Mouse (Mus musculus): ENCODE data around the gene Morc3. TPM values are rescaled to one million over a fixed set of nuclear protein-coding genes. Genes with fewer than 3 reads are reported as not detected.

Gene Morc3
- polyA plus RNA-seq, 1 experiment from 2014 or later, result 27.0 TPM

- 68% methylated on average over 10 of the region's 10 CpGs for WGBS
- no peak overlapping the region for H3K4me3 ChIP-seq (replicated peaks; ENCODE audit: low read depth, low read length)
- no peak overlapping the region for H3K9ac ChIP-seq (ENCODE audit: low read depth, low read length)
- no peak for TF ChIP-seq CTCF (IDR thresholded peaks at IDR 0.05; ENCODE audit: low read depth)
- ATAC-seq (replicated peaks; ENCODE audit: low FRiP score, low read depth), result no peak
- H3K36me3 ChIP-seq (ENCODE audit: insufficient read depth, low read length), result no peaks in the 10 kb centered on the region
- H3K4me1 ChIP-seq (replicated peaks; ENCODE audit: insufficient read depth, low read length), result no peaks in the 10 kb centered on the region
- no peaks in the 10 kb centered on the region for H3K27me3 ChIP-seq (ENCODE audit: insufficient read depth, low read length)
- H3K9me3 ChIP-seq (replicated peaks; ENCODE audit: low read length), result no peaks in the 10 kb centered on the region
- no peak for DNase-seq (ENCODE audit: low spot score)
- H3K4me2 ChIP-seq (ENCODE audit: low read length), result no peak overlapping the region
- peak overlapping the region; percentile 47; the same call in 1 of the 2 replicates for H3K27ac ChIP-seq
Measured at GRCm38 (mm10) chr16:93913881-93914576, 82.1 kb downstream of the Morc3 start.

- Histone ChIP-seq H3K27me3 (ENCODE audit: insufficient read depth, low read length) (no peaks in the 10 kb centered on the region), H3K9ac (ENCODE audit: low read depth, low read length) (no peak overlapping the region), H3K4me3 (replicated peaks; ENCODE audit: low read depth, low read length) (no peak overlapping the region), H3K4me1 (replicated peaks; ENCODE audit: insufficient read depth, low read length) (no peaks in the 10 kb centered on the region), H3K4me2 (ENCODE audit: low read length) (no peak overlapping the region), H3K9me3 (replicated peaks; ENCODE audit: low read length) (no peaks in the 10 kb centered on the region), H3K27ac (no peak overlapping the region), H3K36me3 (ENCODE audit: insufficient read depth, low read length) (no peaks in the 10 kb centered on the region)
- peak; percentile 62 for TF ChIP-seq CTCF (IDR thresholded peaks at IDR 0.05; ENCODE audit: low read depth)
- ATAC-seq (replicated peaks; ENCODE audit: low FRiP score, low read depth), result no peak
- WGBS, result 38% methylated on average over 7 of the region's 10 CpGs
- DNase-seq (ENCODE audit: low spot score), result no peak
Measured at GRCm38 (mm10) chr16:93915338-93915849, 83.5 kb downstream of the Morc3 start.

GRCm38 (mm10) chr16:93917712-93918678 lies 86.1 kb downstream of the Morc3 start:
- H3K9me3 ChIP-seq (replicated peaks; ENCODE audit: low read length), result no peaks in the 10 kb centered on the region
- ATAC-seq (replicated peaks; ENCODE audit: low FRiP score, low read depth) (peak; percentile 23; the same call in 1 of the 2 replicates), DNase-seq (ENCODE audit: low spot score) (peak; percentile 89)
- H3K4me2 ChIP-seq (ENCODE audit: low read length), result 0 out of 2 replicates have a peak overlapping the region, but pooled peaks have one; percentile 21
- H3K4me1 ChIP-seq (replicated peaks; ENCODE audit: insufficient read depth, low read length), result no peaks in the 10 kb centered on the region
- H3K36me3 ChIP-seq (ENCODE audit: insufficient read depth, low read length), result no peaks in the 10 kb centered on the region
- H3K9ac ChIP-seq (ENCODE audit: low read depth, low read length), result no peak overlapping the region
- TF ChIP-seq CTCF (IDR thresholded peaks at IDR 0.05; ENCODE audit: low read depth), result peak; percentile 83
- H3K4me3 ChIP-seq (replicated peaks; ENCODE audit: low read depth, low read length), result no peak overlapping the region
- WGBS, result 35% methylated on average over 20 of the region's 22 CpGs
- 0 out of 2 replicates have a peak overlapping the region, but pooled peaks have one; percentile 37 for H3K27ac ChIP-seq
- H3K27me3 ChIP-seq (ENCODE audit: insufficient read depth, low read length), result no peaks in the 10 kb centered on the region

GRCm38 (mm10) chr16:93918679-93919060 lies 86.7 kb downstream of the Morc3 start:
- no peak overlapping the region for H3K9ac ChIP-seq (ENCODE audit: low read depth, low read length)
- DNase-seq (ENCODE audit: low spot score), result no peak

GRCm38 (mm10) chr16:93919189-93919588 lies 87.3 kb downstream of the Morc3 start:
- no peak overlapping the region for H3K27ac ChIP-seq
- no peaks in the 10 kb centered on the region for H3K9me3 ChIP-seq (replicated peaks; ENCODE audit: low read length)
- H3K27me3 ChIP-seq (ENCODE audit: insufficient read depth, low read length), result no peaks in the 10 kb centered on the region
- no peak overlapping the region for H3K4me2 ChIP-seq (ENCODE audit: low read length)
- WGBS, result 79% methylated on average over 20 of the region's 20 CpGs
- ATAC-seq (replicated peaks; ENCODE audit: low FRiP score, low read depth), result no peak
- no peak overlapping the region for H3K4me3 ChIP-seq (replicated peaks; ENCODE audit: low read depth, low read length)
- TF ChIP-seq CTCF (IDR thresholded peaks at IDR 0.05; ENCODE audit: low read depth), result no peak
- no peak overlapping the region for H3K9ac ChIP-seq (ENCODE audit: low read depth, low read length)
- no peak for DNase-seq (ENCODE audit: low spot score)
- no peaks in the 10 kb centered on the region for H3K36me3 ChIP-seq (ENCODE audit: insufficient read depth, low read length)
- no peaks in the 10 kb centered on the region for H3K4me1 ChIP-seq (replicated peaks; ENCODE audit: insufficient read depth, low read length)

More at GRCm38 (mm10) chr16:93918679-93919060, 86.7 kb downstream of the Morc3 start:
- Histone ChIP-seq H3K36me3 (ENCODE audit: insufficient read depth, low read length) (no peaks in the 10 kb centered on the region), H3K4me3 (replicated peaks; ENCODE audit: low read depth, low read length) (no peak overlapping the region), H3K4me1 (replicated peaks; ENCODE audit: insufficient read depth, low read length) (no peaks in the 10 kb centered on the region), H3K4me2 (ENCODE audit: low read length) (0 out of 2 replicates have a peak overlapping the region, but pooled peaks have one; percentile 21), H3K9me3 (replicated peaks; ENCODE audit: low read length) (no peaks in the 10 kb centered on the region), H3K27ac (no peak overlapping the region), H3K27me3 (ENCODE audit: insufficient read depth, low read length) (no peaks in the 10 kb centered on the region)
- 54% methylated on average over 8 of the region's 8 CpGs for whole genome bisulfite sequencing
- no peak for ATAC-seq (replicated peaks; ENCODE audit: low FRiP score, low read depth)
- no peak for TF ChIP-seq CTCF (IDR thresholded peaks at IDR 0.05; ENCODE audit: low read depth)

- peak overlapping the region; percentile 31; the same call in 1 of the 2 replicates for H3K27ac ChIP-seq
- WGBS, result 56% methylated on average over 4 of the region's 4 CpGs
- no peak overlapping the region for H3K9ac ChIP-seq (ENCODE audit: low read depth, low read length)
- H3K27me3 ChIP-seq (ENCODE audit: insufficient read depth, low read length), result no peaks in the 10 kb centered on the region
- DNase-seq (ENCODE audit: low spot score) (no peak), ATAC-seq (replicated peaks; ENCODE audit: low FRiP score, low read depth) (no peak)
- TF ChIP-seq CTCF (IDR thresholded peaks at IDR 0.05; ENCODE audit: low read depth), result no peak
- no peaks in the 10 kb centered on the region for H3K36me3 ChIP-seq (ENCODE audit: insufficient read depth, low read length)
- no peak overlapping the region for H3K4me3 ChIP-seq (replicated peaks; ENCODE audit: low read depth, low read length)
- H3K4me1 ChIP-seq (replicated peaks; ENCODE audit: insufficient read depth, low read length), result no peaks in the 10 kb centered on the region
- no peaks in the 10 kb centered on the region for H3K9me3 ChIP-seq (replicated peaks; ENCODE audit: low read length)
- H3K4me2 ChIP-seq (ENCODE audit: low read length), result no peak overlapping the region
Measured at GRCm38 (mm10) chr16:93920673-93921072, 88.8 kb downstream of the Morc3 start.
